Comparison of ENCODE assay signal across 8 mouse cellular contexts in the genomic region with DNA sequence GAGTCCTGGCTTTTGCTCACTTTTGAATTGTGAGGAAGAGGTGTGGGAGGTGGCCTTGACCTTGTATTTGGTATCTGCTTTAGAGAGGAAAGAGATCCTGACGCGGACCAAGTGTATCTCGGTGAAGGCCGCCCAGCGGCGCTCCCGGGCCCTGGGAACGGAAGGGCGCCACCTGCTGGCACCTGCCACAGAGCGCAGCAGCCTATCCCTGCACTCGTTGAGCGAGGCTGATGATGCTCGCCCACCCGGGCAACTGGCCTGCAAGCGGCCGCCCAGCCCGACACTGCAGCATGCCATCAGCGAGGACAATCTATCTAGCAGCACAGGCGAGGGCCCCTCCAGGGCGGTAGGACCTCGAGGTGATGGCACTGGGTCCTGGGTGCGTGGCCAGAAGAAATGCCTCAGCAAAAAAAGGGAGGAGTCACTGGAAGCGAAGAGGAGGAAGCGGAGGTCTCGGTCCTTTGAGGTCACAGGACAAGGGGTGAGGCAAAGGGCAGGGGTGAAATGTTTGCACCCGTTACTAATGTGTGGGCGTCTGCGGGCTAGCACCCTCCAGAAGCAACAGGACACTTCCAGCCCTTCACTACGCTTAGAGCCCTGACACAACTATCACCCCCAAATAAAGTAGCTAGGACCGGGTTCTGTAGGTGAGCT. TPM values are rescaled to one million over a fixed set of nuclear protein-coding genes. Genes with fewer than 3 reads are reported as not detected.
DNase-seq lines count a peak whose midpoint lies in the region; ATAC-seq and TF ChIP-seq lines count a peak whose summit lies in the region.

No protein-coding gene starts in this region.

- DNase-seq in ZHBTc4 (ENCODE audit: low read depth, low spot score): peak; percentile 89
- peak; percentile 86 to 90 for DNase-seq in cerebellum, postnatal 36 days
- DNase-seq in gastrocnemius, adult 2 months: peak; percentile 91
- DNase-seq in left cerebral cortex, postnatal 25 days (ENCODE audit: low spot score in 2 of 2): peak; percentile 77 to 83
- DNase-seq in mesoderm, embryonic 11.5 days (ENCODE audit: low read depth, low spot score): peak; percentile 88
- peak; percentile 80 for DNase-seq in right cerebral cortex, postnatal 25 days
- DNase-seq in urinary bladder, postnatal 4 days (ENCODE audit: low spot score in 2 of 2): peak; percentile 71 to 87

- H3K4me2 ChIP-seq in hindbrain, embryonic 16.5 days (ENCODE audit: low read length): peak overlapping the region; percentile 49

- peak; percentile 38 for ATAC-seq in hindbrain, embryonic 16.5 days

- peak; percentile 100 for TF ChIP-seq CTCF in gastrocnemius, adult 2 months (IDR thresholded peaks at IDR 0.05)

- H3K27me3 ChIP-seq in hindbrain, embryonic 16.5 days (replicated peaks; ENCODE audit: control insufficient read depth, insufficient read depth, low read length): peaks cover 23% of the 10 kb centered on the region

- H3K36me3 ChIP-seq in hindbrain, embryonic 16.5 days (ENCODE audit: control insufficient read depth, insufficient read depth, low read length): no peaks in the 10 kb centered on the region

- peak overlapping the region; percentile 47; the same call in 1 of the 2 replicates for H3K9ac ChIP-seq in hindbrain, embryonic 16.5 days (ENCODE audit: low read depth, low read length)

- peak overlapping the region; percentile 56 for H3K4me3 ChIP-seq in gastrocnemius, adult 2 months
- peak overlapping the region; percentile 19; the same call in 1 of the 2 replicates for H3K4me3 ChIP-seq in hindbrain, embryonic 16.5 days (ENCODE audit: low read length)

- peaks cover 40% of the 10 kb centered on the region for H3K4me1 ChIP-seq in hindbrain, embryonic 16.5 days (ENCODE audit: control insufficient read depth, insufficient read depth, low read depth, low read length)

- H3K9me3 ChIP-seq in hindbrain, embryonic 16.5 days (ENCODE audit: control insufficient read depth, low read length): no peaks in the 10 kb centered on the region

- intact Hi-C loops in gastrocnemius, adult 2 months (cut with DNase I): loop anchor here (1.0 kb wide), 1 partner anchor 44 kb away; no protein-coding TSS in a partner anchor
- intact Hi-C loops in left cerebral cortex, postnatal 25 days (cut with DNase I): loop anchor here (1.0 kb wide), 1 partner anchor 44 kb away; no protein-coding TSS in a partner anchor

- 13% methylated on average over 30 of the region's 30 CpGs for WGBS in hindbrain, embryonic 16.5 days

- H3K27ac ChIP-seq in gastrocnemius, adult 2 months: no peak overlapping the region
- no peak overlapping the region for H3K27ac ChIP-seq in hindbrain, embryonic 16.5 days (ENCODE audit: low read depth, low read length)

RNA-seq across cellular contexts. Expression of gene Btbd17, which starts 6.6 kb away (rescaled TPM):
- not detected for total RNA-seq in gastrocnemius, adult 2 months (2021)
- polyA plus RNA-seq in hindbrain, embryonic 16.5 days (2015; fragmentation: Nextera tagmentation; extraction: Ambion mirVana): 22.4 and 24.2 TPM in 2 replicates
- total RNA-seq in left cerebral cortex, postnatal 25 days (2021): 10 to 100 TPM; 35.6 to 39.8 TPM

RNA-seq across cellular contexts. Expression of gene Gpr142, which starts 9.5 kb away (rescaled TPM):
- not detected for total RNA-seq in gastrocnemius, adult 2 months (2021)
- not detected in 2 replicates for polyA plus RNA-seq in hindbrain, embryonic 16.5 days (2015; fragmentation: Nextera tagmentation; extraction: Ambion mirVana)
- total RNA-seq in left cerebral cortex, postnatal 25 days (2021): not detected

RNA-seq across cellular contexts. Expression of gene Kif19a, which starts 24.0 kb away (rescaled TPM):
- total RNA-seq in gastrocnemius, adult 2 months (2021): under 1 TPM; 0.54 to 0.56 TPM
- 0.55 and 0.69 TPM in 2 replicates for polyA plus RNA-seq in hindbrain, embryonic 16.5 days (2015; fragmentation: Nextera tagmentation; extraction: Ambion mirVana)
- total RNA-seq in left cerebral cortex, postnatal 25 days (2021): 1 to 10 TPM; 4.8 to 5.3 TPM

Comparison
In these comparisons a context has a peak if more than half of its experiments do, and no peak if none do; other contexts are left out.
1. RNA of gene Btbd17, which starts 6.6 kb away (total RNA-seq): 35.6 to 39.8 TPM in left cerebral cortex, postnatal 25 days; not detected in gastrocnemius, adult 2 months; every median in the first group is over 10 times any median in the second.
2. Peak in every context shown above with its lines, with median percentiles within 50 percentile points of each other: DNase-seq.